Mouse (Mus musculus): Measurements from ENCODE around the gene Abca17.

Gene Abca17

GRCm38 (mm10) chr17:24243311-24243969, 107.4 kb downstream of the Abca17 start:
- peak; percentile 66 for DNase-seq (ENCODE audit: low read depth, low spot score)
- H3K27me3 ChIP-seq (ENCODE audit: control insufficient read depth, insufficient read depth, low read length, poor library complexity, severe bottlenecking): no peaks in the 10 kb centered on the region

GRCm38 (mm10) chr17:24236921-24237320, 113.9 kb downstream of the Abca17 start:
- DNase-seq (ENCODE audit: low read depth, low spot score): no peak

More at GRCm38 (mm10) chr17:24243311-24243969, 107.4 kb downstream of the Abca17 start:
- H3K36me3 ChIP-seq (ENCODE audit: control insufficient read depth, insufficient read depth, low read length, poor library complexity, severe bottlenecking): 0 out of 2 replicates have a peak, but pooled peaks cover 3% of the 10 kb centered on the region

GRCm38 (mm10) chr17:24236479-24236878, 114.4 kb downstream of the Abca17 start:
- no peaks in the 10 kb centered on the region for H3K27me3 ChIP-seq (ENCODE audit: control insufficient read depth, insufficient read depth, low read length, poor library complexity, severe bottlenecking)
- DNase-seq (ENCODE audit: low read depth, low spot score): no peak
- no peaks in the 10 kb centered on the region; the same call in 1 of the 2 replicates for H3K36me3 ChIP-seq (ENCODE audit: control insufficient read depth, insufficient read depth, low read length, poor library complexity, severe bottlenecking)

More at GRCm38 (mm10) chr17:24236921-24237320, 113.9 kb downstream of the Abca17 start:
- Histone ChIP-seq H3K27me3 (ENCODE audit: control insufficient read depth, insufficient read depth, low read length, poor library complexity, severe bottlenecking) (no peaks in the 10 kb centered on the region), H3K36me3 (ENCODE audit: control insufficient read depth, insufficient read depth, low read length, poor library complexity, severe bottlenecking) (peaks cover 1% of the 10 kb centered on the region; the same call in 1 of the 2 replicates)

- Histone ChIP-seq H3K36me3 (ENCODE audit: control insufficient read depth, insufficient read depth, low read length, poor library complexity, severe bottlenecking) (0 out of 2 replicates have a peak, but pooled peaks cover 3% of the 10 kb centered on the region), H3K27me3 (ENCODE audit: control insufficient read depth, insufficient read depth, low read length, poor library complexity, severe bottlenecking) (no peaks in the 10 kb centered on the region)
- DNase-seq (ENCODE audit: low read depth, low spot score): no peak
Measured at GRCm38 (mm10) chr17:24227941-24228340, 122.9 kb downstream of the Abca17 start.

GRCm38 (mm10) chr17:24226721-24227120, 124.1 kb downstream of the Abca17 start:
- Histone ChIP-seq H3K27me3 (ENCODE audit: control insufficient read depth, insufficient read depth, low read length, poor library complexity, severe bottlenecking) (no peaks in the 10 kb centered on the region), H3K36me3 (ENCODE audit: control insufficient read depth, insufficient read depth, low read length, poor library complexity, severe bottlenecking) (0 out of 2 replicates have a peak, but pooled peaks cover 3% of the 10 kb centered on the region)
- no peak for DNase-seq (ENCODE audit: low read depth, low spot score)

GRCm38 (mm10) chr17:24225851-24226250, 125.0 kb downstream of the Abca17 start:
- H3K36me3 ChIP-seq (ENCODE audit: control insufficient read depth, insufficient read depth, low read length, poor library complexity, severe bottlenecking): 0 out of 2 replicates have a peak, but pooled peaks cover 3% of the 10 kb centered on the region
- no peak for DNase-seq (ENCODE audit: low read depth, low spot score)
- H3K27me3 ChIP-seq (ENCODE audit: control insufficient read depth, insufficient read depth, low read length, poor library complexity, severe bottlenecking): no peaks in the 10 kb centered on the region

GRCm38 (mm10) chr17:24224741-24225140, 126.1 kb downstream of the Abca17 start:
- no peak for DNase-seq (ENCODE audit: low read depth, low spot score)
- 0 out of 2 replicates have a peak, but pooled peaks cover 3% of the 10 kb centered on the region for H3K36me3 ChIP-seq (ENCODE audit: control insufficient read depth, insufficient read depth, low read length, poor library complexity, severe bottlenecking)
- no peaks in the 10 kb centered on the region for H3K27me3 ChIP-seq (ENCODE audit: control insufficient read depth, insufficient read depth, low read length, poor library complexity, severe bottlenecking)

GRCm38 (mm10) chr17:24223513-24223912, 127.4 kb downstream of the Abca17 start:
- Histone ChIP-seq H3K36me3 (ENCODE audit: control insufficient read depth, insufficient read depth, low read length, poor library complexity, severe bottlenecking) (0 out of 2 replicates have a peak, but pooled peaks cover 3% of the 10 kb centered on the region), H3K27me3 (ENCODE audit: control insufficient read depth, insufficient read depth, low read length, poor library complexity, severe bottlenecking) (no peaks in the 10 kb centered on the region)
- no peak for DNase-seq (ENCODE audit: low read depth, low spot score)

GRCm38 (mm10) chr17:24222653-24223052, 128.2 kb downstream of the Abca17 start:
- Histone ChIP-seq H3K36me3 (ENCODE audit: control insufficient read depth, insufficient read depth, low read length, poor library complexity, severe bottlenecking) (0 out of 2 replicates have a peak, but pooled peaks cover 1% of the 10 kb centered on the region), H3K27me3 (ENCODE audit: control insufficient read depth, insufficient read depth, low read length, poor library complexity, severe bottlenecking) (no peaks in the 10 kb centered on the region)
- DNase-seq (ENCODE audit: low read depth, low spot score): no peak

- no peaks in the 10 kb centered on the region for H3K36me3 ChIP-seq (ENCODE audit: control insufficient read depth, insufficient read depth, low read length, poor library complexity, severe bottlenecking)
- DNase-seq (ENCODE audit: low read depth, low spot score): peak; percentile 92
- no peaks in the 10 kb centered on the region for H3K27me3 ChIP-seq (ENCODE audit: control insufficient read depth, insufficient read depth, low read length, poor library complexity, severe bottlenecking)
Measured at GRCm38 (mm10) chr17:24220435-24221411, 130.1 kb downstream of the Abca17 start, which contains the start of gene Tedc2. Tedc2 (minus strand) TSS chr17:24220851.

- H3K36me3 ChIP-seq (ENCODE audit: control insufficient read depth, insufficient read depth, low read length, poor library complexity, severe bottlenecking): no peaks in the 10 kb centered on the region
- DNase-seq (ENCODE audit: low read depth, low spot score): no peak
- H3K27me3 ChIP-seq (ENCODE audit: control insufficient read depth, insufficient read depth, low read length, poor library complexity, severe bottlenecking): no peaks in the 10 kb centered on the region
Measured at GRCm38 (mm10) chr17:24216836-24217235, 134.0 kb downstream of the Abca17 start.
